Mouse (Mus musculus) neural tube, embryonic 14.5 days (tissue): ENCODE data around the gene Cmtm4. TPM values are rescaled to one million over a fixed set of nuclear protein-coding genes. Genes with fewer than 3 reads are reported as not detected.

Experiments
- ATAC-seq: fragments of 200-750 bp; cut with Nextera tagmentation; 2 replicates; pipeline ENCODE4 v1.8.0; 2017; ENCODE audit warnings: low read depth, mild to moderate bottlenecking, moderate TSS enrichment, moderate library complexity
- H3K27ac ChIP-seq: fragments of 300-500 bp; sonication (generic); 2 replicates; pipeline ENCODE4 v1.5.1; 2014; ENCODE audit warnings: low read depth, mild to moderate bottlenecking, control low read depth, low read length, moderate library complexity, mixed read lengths
- H3K27me3 ChIP-seq: fragments of 300-500 bp; sonication (generic); 2 replicates; pipeline ENCODE4 v1.6.1; 2014; ENCODE audit warnings: low read length; ENCODE audit not compliant: control insufficient read depth, insufficient read depth
- H3K36me3 ChIP-seq: fragments of 300-500 bp; sonication (generic); 2 replicates; pipeline ENCODE4 v1.6.1; 2014; ENCODE audit warnings: low read length, mixed read lengths; ENCODE audit not compliant: control insufficient read depth, insufficient read depth
- H3K4me1 ChIP-seq: fragments of 300-500 bp; sonication (generic); 2 replicates; pipeline ENCODE4 v1.6.1; 2014; ENCODE audit warnings: low read length; ENCODE audit not compliant: control insufficient read depth, insufficient read depth
- H3K4me2 ChIP-seq: fragments of 300-500 bp; sonication (generic); 2 replicates; pipeline ENCODE4 v1.6.1; 2014; ENCODE audit warnings: mild to moderate bottlenecking, low read depth, low read length, control low read depth
- H3K4me3 ChIP-seq: fragments of 300-500 bp; sonication (generic); 2 replicates; pipeline ENCODE4 v1.5.1; 2014; ENCODE audit warnings: low read depth, low read length, control low read depth, mixed read lengths
- H3K9ac ChIP-seq: fragments of 300-500 bp; sonication (generic); replicated peaks from 2 replicates; pipeline ENCODE4 v1.6.1; 2014; ENCODE audit warnings: low read depth, mild to moderate bottlenecking, control low read depth, low read length, mixed read lengths
- H3K9me3 ChIP-seq: fragments of 300-500 bp; sonication (generic); 2 replicates; pipeline ENCODE4 v1.6.1; 2016; ENCODE audit warnings: low read length; ENCODE audit not compliant: control insufficient read depth
- WGBS: fragments of 180-500 bp; shearing (Covaris S2); extraction: QIAGEN DNeasy Blood & Tissue Kit; methylation state at CpG from one replicate; pipeline ENCODE4 v1.1.7; 2014; 5-methylcytosine and 5-hydroxymethylcytosine counted together
- polyA plus RNA-seq: library from polyadenylated mRNA; unstranded; fragments of >200 nt; fragmentation: Nextera tagmentation; extraction: Ambion mirVana; gene quantifications from 2 replicates; pipeline ENCODE4 v1.2.1, GENCODE M21; 2014

Cmtm4 gene
- polyA plus RNA-seq: 2.9 and 3.9 TPM in 2 replicates

GRCm38 (mm10) chr8:104395703-104396357 is at the start of gene Cmtm4:
Gene Cmtm4, minus strand, starts transcription at chr8:104395807.
- Histone ChIP-seq H3K4me2 (peak within 1 kb of the TSS; percentile 89), H3K36me3 (no peaks in the 10 kb centered on the region), H3K27me3 (no peaks in the 10 kb centered on the region), H3K9me3 (no peaks in the 10 kb centered on the region), H3K9ac (peak within 1 kb of the TSS; percentile 91), H3K27ac (peak within 1 kb of the TSS; percentile 81), H3K4me3 (peak within 1 kb of the TSS; percentile 85), H3K4me1 (peaks cover 13% of the 10 kb centered on the region; the same call in 1 of the 2 replicates)
- 4% methylated on average over 14 of the region's 54 CpGs for WGBS
- peak; percentile 84 for ATAC-seq

GRCm38 (mm10) chr8:104445248-104445647 is 49.6 kb upstream of the Cmtm4 start:
- Histone ChIP-seq H3K4me3 (no peak overlapping the region), H3K27me3 (no peaks in the 10 kb centered on the region), H3K9ac (no peak overlapping the region), H3K27ac (no peak overlapping the region), H3K4me1 (peaks cover 11% of the 10 kb centered on the region), H3K4me2 (no peak overlapping the region), H3K9me3 (no peaks in the 10 kb centered on the region), H3K36me3 (peaks cover under 1% of the 10 kb centered on the region; the same call in 1 of the 2 replicates)
- 61% methylated on average over 6 of the region's 6 CpGs for WGBS
- ATAC-seq: no peak

- H3K9ac ChIP-seq: peak overlapping the region; percentile 97
Measured at GRCm38 (mm10) chr8:104443125-104443679, 47.6 kb upstream of the Cmtm4 start.

GRCm38 (mm10) chr8:104442299-104443124 is 46.9 kb upstream of the Cmtm4 start, which contains the start of gene Dync1li2:
Gene Dync1li2, minus strand, starts transcription at chr8:104443047.
- WGBS: under 1% methylated on average over 74 of the region's 75 CpGs
- ATAC-seq: peak; percentile 92
- H3K4me3 ChIP-seq: peak within 1 kb of the TSS; percentile 97
- peaks cover 20% of the 10 kb centered on the region for H3K36me3 ChIP-seq
- no peaks in the 10 kb centered on the region for H3K27me3 ChIP-seq
- H3K9me3 ChIP-seq: no peaks in the 10 kb centered on the region
- H3K27ac ChIP-seq: peak within 1 kb of the TSS; percentile 92
- peak within 1 kb of the TSS; percentile 97 for H3K9ac ChIP-seq
- H3K4me2 ChIP-seq: peak within 1 kb of the TSS; percentile 90
- peaks cover 11% of the 10 kb centered on the region for H3K4me1 ChIP-seq

More at GRCm38 (mm10) chr8:104443125-104443679, 47.6 kb upstream of the Cmtm4 start:
- H3K27me3 ChIP-seq: no peaks in the 10 kb centered on the region
- H3K27ac ChIP-seq: peak overlapping the region; percentile 92
- H3K4me2 ChIP-seq: peak overlapping the region; percentile 90; the same call in 1 of the 2 replicates
- H3K36me3 ChIP-seq: peaks cover 16% of the 10 kb centered on the region
- peak; percentile 41 for ATAC-seq
- H3K4me1 ChIP-seq: peaks cover 11% of the 10 kb centered on the region
- peak overlapping the region; percentile 97 for H3K4me3 ChIP-seq
- 65% methylated on average over 7 of the region's 7 CpGs for WGBS
- H3K9me3 ChIP-seq: no peaks in the 10 kb centered on the region

GRCm38 (mm10) chr8:104441613-104442012 is 46.0 kb upstream of the Cmtm4 start:
- Histone ChIP-seq H3K27me3 (no peaks in the 10 kb centered on the region), H3K9ac (peak overlapping the region; percentile 97), H3K4me1 (peaks cover 11% of the 10 kb centered on the region), H3K4me3 (peak overlapping the region; percentile 97), H3K27ac (no peak overlapping the region), H3K4me2 (peak overlapping the region; percentile 90), H3K36me3 (peaks cover 29% of the 10 kb centered on the region), H3K9me3 (no peaks in the 10 kb centered on the region)
- 59% methylated on average over 7 of the region's 7 CpGs for WGBS
- no peak for ATAC-seq

GRCm38 (mm10) chr8:104439461-104439860 is 43.9 kb upstream of the Cmtm4 start:
- 98% methylated on average over 8 of the region's 8 CpGs for WGBS
- Histone ChIP-seq H3K36me3 (peaks cover 33% of the 10 kb centered on the region), H3K4me1 (peaks cover 11% of the 10 kb centered on the region), H3K4me3 (no peak overlapping the region), H3K27ac (no peak overlapping the region), H3K27me3 (no peaks in the 10 kb centered on the region), H3K4me2 (no peak overlapping the region), H3K9me3 (no peaks in the 10 kb centered on the region), H3K9ac (no peak overlapping the region)
- ATAC-seq: no peak

- no peak for ATAC-seq
- Histone ChIP-seq H3K9me3 (no peaks in the 10 kb centered on the region), H3K9ac (no peak overlapping the region), H3K4me1 (peaks cover 11% of the 10 kb centered on the region), H3K27me3 (no peaks in the 10 kb centered on the region), H3K27ac (no peak overlapping the region), H3K36me3 (peaks cover 45% of the 10 kb centered on the region), H3K4me3 (no peak overlapping the region), H3K4me2 (no peak overlapping the region)
- 96% methylated on average over 13 of the region's 13 CpGs for WGBS
Measured at GRCm38 (mm10) chr8:104437494-104438135, 42.0 kb upstream of the Cmtm4 start.

- no peak overlapping the region for H3K4me3 ChIP-seq
- H3K9ac ChIP-seq: no peak overlapping the region
- ATAC-seq: no peak
- peak overlapping the region; percentile 40; the same call in 1 of the 2 replicates for H3K27ac ChIP-seq
- 97% methylated on average over 4 of the region's 4 CpGs for WGBS
- H3K36me3 ChIP-seq: peaks cover 51% of the 10 kb centered on the region
- peaks cover 8% of the 10 kb centered on the region for H3K4me1 ChIP-seq
- no peaks in the 10 kb centered on the region for H3K9me3 ChIP-seq
- no peak overlapping the region for H3K4me2 ChIP-seq
- no peaks in the 10 kb centered on the region for H3K27me3 ChIP-seq
Measured at GRCm38 (mm10) chr8:104436591-104436990, 41.0 kb upstream of the Cmtm4 start.
